Mouse (Mus musculus) kidney, adult 2 months (tissue): ENCODE results near the gene Onecut3. TPM values are rescaled to one million over a fixed set of nuclear protein-coding genes. Genes with fewer than 3 reads are reported as not detected.

Experiments
- DNase-seq: peaks from one replicate; pipeline ENCODE4 v3.0.0; 2021
- H3K27ac ChIP-seq: fragments of 200-500 bp; 2 replicates; pipeline ENCODE4 v1.5.1; 2012; ENCODE audit warnings: low read depth, low read length, control low read depth, inconsistent platforms; ENCODE audit not compliant: insufficient read depth
- H3K27me3 ChIP-seq: fragments of 200-500 bp; replicated peaks from 2 replicates; pipeline ENCODE4 v1.6.1; 2012; ENCODE audit warnings: mild to moderate bottlenecking, moderate library complexity, low read length, inconsistent platforms; ENCODE audit not compliant: control insufficient read depth, insufficient read depth
- H3K36me3 ChIP-seq: fragments of 200-500 bp; 2 replicates; pipeline ENCODE4 v1.6.1; 2012; ENCODE audit warnings: mild to moderate bottlenecking, moderate library complexity, low read length, inconsistent platforms; ENCODE audit not compliant: control insufficient read depth, insufficient read depth
- H3K4me1 ChIP-seq: fragments of 200-500 bp; 2 replicates; pipeline ENCODE4 v1.6.1; 2011; ENCODE audit warnings: low read length; ENCODE audit not compliant: control insufficient read depth, insufficient read depth
- H3K4me3 ChIP-seq: fragments of 200-500 bp; 2 replicates; pipeline ENCODE4 v1.5.1; 2011; ENCODE audit warnings: mild to moderate bottlenecking, low read depth, low read length, control low read depth; ENCODE audit not compliant: insufficient read depth
- CTCF ChIP-seq: fragments of 200-500 bp; conservative IDR thresholded peaks from 2 replicates; pipeline ENCODE4 v1.5.1; 2011; ENCODE audit warnings: low read depth, mild to moderate bottlenecking, control low read depth, low read length, moderate library complexity, mixed read lengths; ENCODE audit not compliant: insufficient read depth, insufficient read length
- POLR2A ChIP-seq: fragments of 200-500 bp; IDR thresholded peaks from one replicate; pipeline ENCODE4 v1.6.1; 2011; ENCODE audit warnings: low read depth, low read length, control low read depth
- WGBS: fragments of 180-500 bp; shearing (Covaris S2); methylation state at CpG from one replicate; pipeline ENCODE4 v1.1.7; 2018; 5-methylcytosine and 5-hydroxymethylcytosine counted together
- polyA plus RNA-seq: library from polyadenylated mRNA; depleted of rRNA; stranded (reverse); fragments of >200 nt; gene quantifications from 2 replicates; pipeline ENCODE4 v1.2.3, GENCODE M21; 2012

Gene Onecut3
- polyA plus RNA-seq, 1 experiment, result not detected

DNA sequence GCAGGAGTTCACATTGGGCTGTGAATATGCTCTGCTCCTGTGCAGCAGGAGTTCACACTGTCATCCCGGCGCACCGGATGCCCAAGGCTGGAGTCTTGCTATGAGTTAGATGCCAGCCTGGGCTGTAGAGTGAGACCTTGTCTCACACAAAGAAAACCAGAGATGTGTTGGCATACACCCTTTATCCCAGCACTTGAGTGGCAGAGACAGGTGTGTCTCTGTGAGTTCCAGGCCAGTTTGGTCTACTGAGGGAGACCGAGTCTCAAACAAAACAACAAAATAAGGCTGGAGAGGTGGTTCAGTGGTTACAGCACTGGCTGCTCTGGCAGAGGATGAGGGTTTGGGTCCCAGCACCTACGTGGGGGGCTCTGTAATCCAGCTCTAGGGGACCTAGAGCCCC, 16.1 kb upstream of the Onecut3 start:
- DNase-seq, result no peak
- no peak overlapping the region for H3K4me3 ChIP-seq
- TF ChIP-seq POLR2A (no peak), CTCF (no peak)
- 80% methylated on average over 5 of the region's 5 CpGs for WGBS
- H3K36me3 ChIP-seq, result no peaks in the 10 kb centered on the region
- no peaks in the 10 kb centered on the region for H3K27me3 ChIP-seq
- H3K4me1 ChIP-seq, result no peaks in the 10 kb centered on the region
- H3K27ac ChIP-seq, result no peak overlapping the region

- no peaks in the 10 kb centered on the region for H3K36me3 ChIP-seq
- H3K4me1 ChIP-seq, result no peaks in the 10 kb centered on the region
- no peak for DNase-seq
- no peaks in the 10 kb centered on the region for H3K27me3 ChIP-seq
- no peak overlapping the region for H3K4me3 ChIP-seq
- TF ChIP-seq POLR2A (no peak), CTCF (no peak)
- no peak overlapping the region for H3K27ac ChIP-seq
- 46% methylated on average over 5 of the region's 5 CpGs for WGBS
Observed at GRCm38 (mm10) chr10:80481002-80481401, 13.6 kb upstream of the Onecut3 start.

- no peaks in the 10 kb centered on the region for H3K4me1 ChIP-seq
- no peak for TF ChIP-seq POLR2A
- peak; percentile 44 for TF ChIP-seq CTCF
- H3K36me3 ChIP-seq, result no peaks in the 10 kb centered on the region
- H3K27me3 ChIP-seq, result peaks cover 2% of the 10 kb centered on the region; the same call in 1 of the 2 replicates
- DNase-seq, result peak; percentile 21
- H3K4me3 ChIP-seq, result no peak overlapping the region
- 81% methylated on average over 7 of the region's 7 CpGs for whole genome bisulfite sequencing
- no peak overlapping the region for H3K27ac ChIP-seq
Observed at GRCm38 (mm10) chr10:80486862-80487379, 7.7 kb upstream of the Onecut3 start.

DNA sequence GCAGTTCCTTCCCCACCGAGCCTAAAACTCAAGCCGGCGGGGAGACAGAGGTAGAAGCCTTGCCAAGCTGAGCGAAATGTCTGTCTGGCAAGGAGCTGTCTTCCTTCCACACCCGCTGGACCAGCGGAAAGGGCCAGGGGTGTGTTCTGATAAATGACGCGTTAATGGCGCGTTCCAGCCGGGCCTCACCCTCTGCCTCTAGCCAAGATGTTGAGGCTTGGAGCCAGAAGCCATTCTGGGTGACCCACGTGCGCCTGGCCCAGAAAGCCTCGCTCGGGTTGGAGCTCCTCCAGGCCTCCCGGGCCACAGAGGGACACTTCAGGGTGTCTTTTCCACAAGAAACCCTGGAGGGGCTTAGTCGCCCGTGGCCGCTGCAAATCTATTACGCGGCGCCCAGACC, 4.6 kb upstream of the Onecut3 start:
- Histone ChIP-seq H3K4me1 (no peaks in the 10 kb centered on the region), H3K36me3 (no peaks in the 10 kb centered on the region), H3K27me3 (peaks cover 9% of the 10 kb centered on the region; the same call in 1 of the 2 replicates), H3K4me3 (no peak overlapping the region), H3K27ac (no peak overlapping the region)
- no peak for TF ChIP-seq POLR2A
- TF ChIP-seq CTCF, result no peak
- peak; percentile 80 for DNase-seq
- under 1% methylated on average over 22 of the region's 22 CpGs for WGBS

- DNase-seq, result peak; percentile 19
- peaks cover 16% of the 10 kb centered on the region for H3K27me3 ChIP-seq
- under 1% methylated on average over 25 of the region's 35 CpGs for WGBS
- peak overlapping the region; percentile 17; the same call in 1 of the 2 replicates for H3K4me3 ChIP-seq
- no peak overlapping the region for H3K27ac ChIP-seq
- no peaks in the 10 kb centered on the region for H3K4me1 ChIP-seq
- H3K36me3 ChIP-seq, result no peaks in the 10 kb centered on the region
- no peak for TF ChIP-seq CTCF
- no peak for TF ChIP-seq POLR2A
Observed at GRCm38 (mm10) chr10:80495901-80496300, 1.3 kb downstream of the Onecut3 start.

DNA sequence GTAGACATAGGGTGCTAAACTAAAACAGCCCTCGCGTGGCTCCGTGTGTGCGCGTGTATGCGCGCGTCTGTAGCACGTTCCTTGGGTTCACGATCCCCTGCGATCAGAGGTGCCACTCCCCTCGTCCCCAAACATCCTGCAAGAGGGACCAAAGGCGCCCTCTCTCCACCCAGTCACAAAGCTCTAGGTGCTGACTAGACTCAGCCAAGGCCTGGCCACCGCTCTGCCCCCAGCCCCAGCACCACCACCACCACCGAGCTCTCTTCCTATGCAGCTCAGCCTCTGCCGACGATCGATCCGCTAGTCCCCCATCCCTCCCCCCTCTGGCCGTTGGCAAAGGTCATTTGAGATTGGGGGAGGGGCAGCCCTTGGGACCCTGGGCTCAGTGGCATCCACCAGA, 1.8 kb downstream of the Onecut3 start:
- no peak for DNase-seq
- H3K4me1 ChIP-seq, result no peaks in the 10 kb centered on the region
- H3K4me3 ChIP-seq, result no peak overlapping the region
- WGBS, result under 1% methylated on average over 20 of the region's 20 CpGs
- H3K36me3 ChIP-seq, result no peaks in the 10 kb centered on the region
- no peak for TF ChIP-seq CTCF
- TF ChIP-seq POLR2A, result no peak
- H3K27me3 ChIP-seq, result peaks cover 16% of the 10 kb centered on the region
- H3K27ac ChIP-seq, result no peak overlapping the region

- peaks cover 3% of the 10 kb centered on the region for H3K27me3 ChIP-seq
- no peak for DNase-seq
- no peak for TF ChIP-seq POLR2A
- no peak for TF ChIP-seq CTCF
- WGBS, result 12% methylated on average over 7 of the region's 7 CpGs
- H3K4me1 ChIP-seq, result no peaks in the 10 kb centered on the region
- no peak overlapping the region for H3K4me3 ChIP-seq
- H3K27ac ChIP-seq, result no peak overlapping the region
- H3K36me3 ChIP-seq, result no peaks in the 10 kb centered on the region
Observed at GRCm38 (mm10) chr10:80502291-80502690, 7.7 kb downstream of the Onecut3 start.
